Mouse (Mus musculus) 3T3-L1 (cell line): ENCODE measurements around the gene Vti1a.
A peak's percentile ranks its signal among the peaks of the same experiment; 100 is the strongest.

Experiments used
- DNase-seq: peaks from one replicate; pipeline ENCODE4 v3.0.0-alpha.2; 2015; ENCODE audit warnings: low read depth, low spot score

Vti1a gene

DNA sequence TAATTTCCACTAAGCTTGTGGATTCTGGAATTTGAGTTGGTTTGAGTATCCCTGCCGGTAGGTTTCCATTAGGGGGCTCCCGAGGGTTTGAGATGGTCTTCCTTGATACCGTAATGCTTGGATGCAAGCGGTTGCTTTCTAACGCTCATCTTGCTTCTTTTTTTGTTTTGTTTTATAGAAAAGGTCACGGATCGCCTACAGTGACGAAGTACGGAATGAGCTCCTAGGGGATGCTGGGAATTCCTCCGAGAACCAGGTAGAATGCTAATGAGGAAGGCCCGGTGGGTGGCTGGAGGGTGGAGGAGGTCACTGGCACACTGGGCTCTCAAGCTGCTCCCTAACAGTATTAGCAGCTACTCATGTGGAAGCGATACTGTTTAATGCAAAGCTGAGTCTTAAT is 64.7 kb downstream of the Vti1a start:
- no peak for DNase-seq

DNA sequence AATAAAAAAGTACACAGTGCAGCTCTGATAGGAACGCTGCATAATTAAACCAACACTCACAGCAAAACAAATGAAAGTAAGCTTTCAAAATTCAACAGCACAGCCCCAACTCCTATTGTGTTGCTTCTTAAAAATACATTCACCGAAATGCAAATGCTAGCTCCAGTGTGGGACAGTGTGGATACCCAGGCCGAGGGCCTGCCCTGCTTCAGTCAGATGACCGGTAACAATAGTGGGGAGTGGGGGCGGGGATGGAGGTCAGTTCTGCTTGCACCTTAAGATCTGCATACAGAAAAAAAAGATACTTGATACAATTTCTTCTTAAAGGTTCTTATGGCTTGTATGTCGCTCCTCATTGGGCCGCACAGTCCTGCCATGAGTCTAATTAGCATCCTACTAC is 65.2 kb downstream of the Vti1a start:
- no peak for DNase-seq

DNA sequence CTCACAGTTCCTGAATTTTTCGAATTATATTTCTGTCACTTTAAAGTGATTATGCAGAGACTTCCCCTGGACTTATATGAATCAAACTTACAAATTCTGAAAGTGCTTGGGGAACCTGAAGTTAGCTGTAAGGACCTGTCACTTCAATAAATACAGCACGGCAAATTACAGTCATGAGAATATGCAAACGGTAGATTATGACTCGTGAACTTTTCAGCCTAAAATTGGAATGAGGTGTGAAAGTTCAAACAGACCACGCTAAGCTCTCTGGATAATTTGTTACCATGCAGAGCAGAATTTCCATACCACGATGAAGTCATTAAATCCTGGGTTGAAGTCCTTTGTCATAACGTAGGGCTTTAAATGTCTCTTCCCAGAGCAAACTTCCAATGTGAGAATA is 66.7 kb downstream of the Vti1a start:
- DNase-seq: no peak

DNA sequence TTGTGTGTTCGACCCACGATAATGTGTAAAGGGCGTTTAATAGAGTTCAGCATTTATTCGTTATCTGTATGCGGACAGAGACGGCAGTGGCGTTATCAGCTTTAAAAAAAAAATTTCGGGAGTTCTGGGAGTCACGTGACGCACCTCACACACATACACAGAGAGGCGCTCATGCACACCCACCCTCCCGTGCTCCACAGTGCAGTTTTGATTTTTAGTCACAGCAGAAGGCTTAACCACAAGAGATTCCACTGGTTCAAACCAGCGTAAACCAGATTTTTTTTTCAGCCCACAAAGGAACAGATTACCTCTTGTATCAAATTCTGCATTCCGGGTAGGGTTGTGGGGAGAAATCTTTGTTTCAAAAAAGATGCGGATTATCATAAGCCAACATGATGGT is 68.5 kb downstream of the Vti1a start:
- no peak for DNase-seq

DNA sequence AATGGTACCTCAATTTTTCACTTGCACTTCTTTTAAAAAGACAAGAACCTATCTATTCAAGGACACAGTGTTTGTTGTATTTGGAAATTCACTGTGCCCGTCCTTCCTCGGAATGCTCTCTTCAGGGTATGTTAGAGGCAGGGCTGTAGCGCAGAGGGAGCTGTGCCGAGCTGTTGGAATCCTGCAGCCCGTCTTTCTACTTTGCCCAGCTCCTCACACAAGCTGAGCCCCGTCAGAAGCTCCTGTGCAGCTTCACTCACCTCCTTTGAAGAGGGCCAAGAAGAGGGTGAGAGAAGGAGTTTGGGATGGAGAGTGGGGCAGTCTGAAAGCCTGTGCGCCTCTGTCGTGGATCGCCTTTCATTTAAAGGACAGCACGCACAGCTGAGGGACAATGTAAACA is 72.9 kb downstream of the Vti1a start:
- no peak for DNase-seq

DNA sequence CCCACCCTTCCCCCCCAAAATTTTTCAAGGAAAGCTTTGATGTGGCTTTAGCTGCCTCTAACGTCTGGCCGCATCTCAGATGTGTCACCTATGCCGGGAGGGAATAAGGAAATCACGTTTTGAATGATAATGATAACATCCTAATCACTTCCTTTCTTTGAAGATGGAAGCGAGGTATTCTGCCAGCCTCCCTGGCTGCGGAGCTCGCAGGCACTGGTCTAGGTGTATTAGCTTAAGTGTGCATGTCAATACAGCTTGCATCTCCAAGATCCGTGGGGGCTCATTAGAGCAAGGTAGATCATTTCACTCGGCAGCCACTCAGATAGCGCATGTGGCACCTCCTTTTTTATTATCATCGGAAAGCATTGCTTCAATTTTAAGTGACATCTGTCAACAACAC is 74.2 kb downstream of the Vti1a start:
- no peak for DNase-seq

DNA sequence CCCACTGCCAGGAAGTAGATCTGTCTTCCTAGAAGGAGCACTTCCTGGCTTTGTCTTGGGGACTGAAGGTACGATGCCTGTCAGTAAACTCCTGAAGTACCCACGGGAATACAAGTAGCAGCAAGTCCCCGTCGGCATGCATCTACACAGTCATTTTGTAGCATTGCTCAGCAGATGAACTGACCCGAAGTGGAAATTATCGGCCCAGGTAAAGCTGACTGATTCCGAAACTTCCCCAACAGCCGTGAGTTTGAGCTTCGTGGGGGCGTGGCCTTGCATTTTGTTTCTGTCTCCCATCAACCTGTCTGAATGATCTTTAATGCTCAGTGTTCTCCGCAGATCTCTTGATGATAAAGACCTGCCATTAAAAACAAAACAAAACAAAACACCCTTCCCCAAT is 85.5 kb downstream of the Vti1a start:
- no peak for DNase-seq

DNA sequence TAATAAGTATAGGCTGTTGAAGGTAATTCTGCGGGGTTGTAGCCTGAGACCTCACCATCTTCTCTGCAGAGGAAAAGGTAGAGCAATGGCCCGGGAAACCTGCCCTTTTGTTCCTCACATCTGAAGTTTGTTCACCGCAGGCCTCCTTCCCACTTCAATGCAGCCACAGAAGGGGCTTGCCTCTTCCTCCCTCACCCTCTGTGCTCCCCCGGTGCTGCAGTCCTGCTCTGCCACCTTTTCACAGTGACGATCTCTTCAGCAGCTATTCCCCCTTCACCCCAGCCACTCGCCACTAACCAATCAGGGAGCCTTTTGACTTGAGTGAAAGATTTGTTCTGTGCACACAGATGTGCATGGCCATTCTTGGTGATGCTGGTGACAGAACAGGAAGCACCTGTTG is 92.4 kb downstream of the Vti1a start:
- DNase-seq: no peak

DNA sequence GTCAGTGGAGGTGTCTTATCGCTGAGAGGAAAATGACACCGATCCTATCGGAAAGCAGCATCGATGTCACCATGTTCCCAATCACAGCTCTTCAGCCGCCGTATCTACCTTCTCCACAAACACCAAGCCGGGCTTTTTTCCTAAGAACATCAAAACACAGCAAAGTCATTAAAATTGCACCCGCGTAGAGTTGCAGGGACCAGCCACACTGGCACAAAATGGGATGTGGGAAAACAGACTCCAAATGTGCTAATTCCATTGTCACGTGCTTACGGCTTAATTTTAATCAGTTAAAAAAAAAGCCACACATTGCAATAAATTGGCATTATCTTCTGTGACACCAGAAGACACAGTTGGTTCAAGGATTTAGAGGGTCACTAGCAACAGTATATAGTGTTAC is 95.3 kb downstream of the Vti1a start:
- no peak for DNase-seq

DNA sequence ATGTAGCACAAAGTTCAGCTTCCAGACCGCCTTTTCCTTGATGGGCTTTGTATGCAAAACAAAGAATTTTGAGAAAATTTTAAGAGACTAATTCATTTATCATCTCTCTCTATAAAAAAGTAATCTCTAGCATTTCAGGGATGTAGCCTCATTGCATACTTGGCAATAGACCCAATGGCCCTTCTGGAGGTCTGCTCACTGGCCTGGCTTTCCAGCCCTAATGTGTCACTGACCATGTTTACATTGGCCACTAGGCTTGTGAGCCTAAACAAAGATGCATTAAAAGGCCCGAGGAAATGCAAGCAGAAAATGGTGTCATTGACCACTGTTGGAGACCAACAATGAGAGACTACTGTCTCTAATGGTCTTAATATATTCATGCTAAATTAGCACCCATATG is 95.8 kb downstream of the Vti1a start:
- peak; percentile 46 for DNase-seq

DNA sequence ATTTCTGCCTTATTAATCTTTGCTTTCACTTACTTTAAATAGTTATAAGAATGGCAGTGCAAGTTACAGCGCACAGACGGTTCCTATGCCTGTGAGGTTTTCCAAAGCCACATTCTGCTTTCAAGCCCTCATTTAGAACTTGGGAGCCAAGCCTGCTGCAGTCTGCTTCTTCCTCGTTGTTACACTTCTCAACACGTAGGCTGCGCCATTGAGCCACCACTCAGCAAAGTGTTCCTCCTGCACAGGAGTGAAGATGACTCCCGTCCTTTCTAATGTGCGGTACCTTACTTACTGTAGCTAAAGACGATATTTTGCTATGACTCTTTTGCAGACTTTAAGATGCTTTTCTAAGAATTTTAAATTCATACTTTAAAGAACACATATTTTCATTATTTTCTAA is 98.0 kb downstream of the Vti1a start:
- peak; percentile 84 for DNase-seq

DNA sequence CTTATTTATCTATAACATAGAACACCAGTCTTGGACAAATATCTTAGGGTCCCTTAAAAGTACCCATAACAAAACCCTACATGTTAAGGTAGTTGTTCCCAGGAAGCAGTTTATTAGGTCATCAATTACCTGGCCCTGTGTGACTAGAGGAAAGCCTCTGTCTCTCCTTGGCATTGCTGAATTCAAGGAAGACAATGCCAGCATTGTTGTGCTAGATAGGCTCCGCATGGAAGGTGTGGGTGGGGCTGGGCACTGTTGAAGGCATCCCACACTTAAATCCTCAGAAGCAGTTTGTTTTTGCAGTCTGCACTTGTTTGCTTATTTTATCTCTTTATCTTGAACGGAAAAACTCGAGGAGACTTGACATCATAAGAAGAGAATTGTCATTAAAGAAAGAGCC is 102.7 kb downstream of the Vti1a start:
- no peak for DNase-seq

DNA sequence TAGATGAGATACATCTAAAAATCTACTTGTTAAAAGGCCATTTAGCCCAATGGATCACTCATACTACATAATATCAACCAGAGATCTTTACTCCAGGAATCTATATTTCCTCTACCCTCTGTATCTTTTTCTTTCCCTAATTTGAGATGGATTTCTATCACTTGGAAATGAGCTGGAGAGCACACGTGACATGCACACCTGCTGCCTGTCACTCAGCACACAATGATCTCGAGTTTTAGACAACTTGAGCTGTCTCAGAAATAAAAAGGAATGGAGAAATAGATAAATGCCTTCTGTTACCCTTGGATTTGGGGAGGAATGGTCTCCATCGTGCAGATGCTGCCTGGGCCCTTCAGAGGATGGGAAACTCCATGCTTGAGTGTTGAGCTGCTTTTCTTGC is 103.9 kb downstream of the Vti1a start:
- no peak for DNase-seq

DNA sequence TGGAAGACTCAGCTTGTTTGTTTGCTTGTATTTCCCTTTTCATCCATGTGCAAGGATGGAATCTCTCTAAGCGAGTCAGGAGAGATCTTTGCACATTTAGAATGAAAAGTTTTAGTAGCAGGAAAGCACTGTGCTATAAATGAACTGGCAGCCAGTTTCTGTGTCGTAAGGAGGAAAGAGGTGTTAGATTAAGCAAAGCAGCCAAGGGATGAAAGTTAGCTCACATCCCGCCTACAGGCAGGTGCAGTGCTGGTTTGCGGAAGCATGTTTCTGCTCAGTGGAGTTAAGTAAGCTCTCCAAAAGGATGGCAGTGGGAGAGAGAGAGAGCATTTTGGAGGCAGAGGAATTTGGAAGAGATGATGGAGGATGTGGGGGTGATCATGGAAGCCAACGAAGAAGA is 105.7 kb downstream of the Vti1a start:
- DNase-seq: no peak

DNA sequence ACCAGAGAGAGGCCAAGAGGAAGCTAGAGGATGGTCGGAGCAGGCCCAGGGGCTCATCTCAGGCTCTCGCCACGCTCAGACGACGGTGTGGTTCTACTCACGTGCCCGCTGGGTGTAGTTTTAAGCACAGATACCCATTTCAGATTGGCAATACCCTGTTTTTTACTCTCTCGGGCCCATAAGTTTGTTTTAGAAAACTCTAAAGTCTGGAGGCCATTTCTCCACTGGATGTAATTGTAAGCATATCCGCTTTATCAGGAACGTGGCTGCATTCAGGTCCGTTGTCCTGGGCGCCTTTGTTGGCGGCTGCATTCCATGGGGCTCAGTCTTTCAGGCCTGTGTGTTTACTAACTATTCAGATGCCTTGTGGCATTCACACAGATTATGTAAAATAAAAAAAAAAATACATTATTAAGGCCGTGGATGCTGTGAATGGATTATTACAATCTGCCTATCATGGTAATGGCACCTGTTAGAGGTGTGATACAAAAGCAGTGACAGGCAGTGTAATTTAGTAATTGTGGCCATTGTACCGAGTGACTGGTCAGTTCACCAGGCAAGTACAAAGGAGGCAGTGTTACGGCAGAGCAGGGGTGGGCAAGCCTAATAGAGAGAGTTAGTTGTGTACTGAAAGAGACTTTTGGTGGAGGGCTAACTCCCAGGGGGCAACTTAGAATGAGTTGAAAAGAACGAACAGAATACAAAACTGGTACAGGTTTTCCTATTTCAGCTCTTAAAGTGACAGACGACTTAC is 106.4 kb downstream of the Vti1a start:
- DNase-seq: no peak

DNA sequence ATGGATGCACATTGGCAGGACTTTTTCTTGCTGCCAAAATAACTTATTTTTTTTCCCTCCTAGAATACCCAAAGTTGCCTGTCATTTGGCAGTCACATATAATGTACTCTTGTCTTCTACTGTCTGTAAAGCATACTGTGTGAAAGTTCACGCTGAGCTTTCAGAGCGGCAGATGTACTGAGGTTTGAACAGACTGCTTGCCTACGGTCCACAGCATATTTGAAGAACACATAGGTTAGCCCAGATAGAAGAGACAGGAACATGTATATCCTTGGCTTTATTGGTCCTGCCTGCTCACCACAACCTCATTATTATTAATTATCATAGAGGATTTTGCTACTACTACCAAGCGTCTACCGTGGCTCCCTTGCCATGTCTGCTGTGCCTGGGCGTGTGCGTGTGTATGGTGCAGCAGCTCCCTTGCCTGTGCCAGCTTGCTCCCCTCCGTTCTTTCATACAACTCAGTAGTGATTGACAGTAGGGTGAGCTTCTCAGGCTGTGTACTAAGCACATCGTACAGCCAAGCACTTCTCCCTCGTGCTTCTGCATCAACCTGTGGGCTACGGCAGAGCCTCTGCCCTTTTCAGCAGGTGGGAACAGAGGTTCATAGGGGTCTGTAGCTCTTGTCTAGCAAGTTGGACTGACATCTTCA is 107.1 kb downstream of the Vti1a start:
- DNase-seq: no peak

DNA sequence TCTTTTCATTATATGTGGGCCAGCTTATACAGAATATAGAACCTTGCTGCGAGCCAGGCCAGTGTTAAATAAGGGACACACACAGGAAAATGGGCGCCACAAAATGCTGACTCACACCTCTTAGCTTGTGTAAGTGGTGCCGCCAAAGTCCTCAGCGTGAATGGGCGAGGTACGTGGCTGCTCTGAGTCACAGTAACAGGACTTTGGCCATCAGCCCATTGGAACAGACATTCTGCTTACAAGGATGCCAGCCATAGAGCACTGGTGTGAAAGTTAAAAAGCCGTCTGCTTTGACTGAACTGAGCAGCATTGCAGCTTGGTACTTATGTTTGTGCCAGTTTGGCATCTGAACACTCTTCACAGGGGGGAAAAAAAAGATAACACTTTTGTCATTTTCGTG is 107.9 kb downstream of the Vti1a start:
- peak; percentile 99 for DNase-seq

DNA sequence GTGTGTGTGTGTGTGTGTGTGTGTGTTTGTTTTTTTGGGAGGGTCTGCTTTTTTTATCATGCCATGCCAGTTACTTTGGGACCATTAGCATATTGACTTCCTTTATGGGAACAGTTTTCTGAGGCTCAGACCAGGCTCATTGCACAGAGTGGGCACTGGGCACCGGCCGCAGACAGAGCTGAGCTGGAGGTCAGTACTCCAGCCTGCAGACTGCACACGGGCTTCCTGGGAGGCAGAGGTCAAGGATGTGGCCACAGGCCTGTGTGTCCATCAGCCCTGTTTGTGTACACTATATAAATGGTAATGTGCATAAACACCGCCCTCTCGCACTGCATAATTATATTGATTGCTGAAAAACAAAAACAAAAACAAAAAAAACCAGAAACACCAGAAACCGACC is 108.4 kb downstream of the Vti1a start:
- peak; percentile 45 for DNase-seq

DNA sequence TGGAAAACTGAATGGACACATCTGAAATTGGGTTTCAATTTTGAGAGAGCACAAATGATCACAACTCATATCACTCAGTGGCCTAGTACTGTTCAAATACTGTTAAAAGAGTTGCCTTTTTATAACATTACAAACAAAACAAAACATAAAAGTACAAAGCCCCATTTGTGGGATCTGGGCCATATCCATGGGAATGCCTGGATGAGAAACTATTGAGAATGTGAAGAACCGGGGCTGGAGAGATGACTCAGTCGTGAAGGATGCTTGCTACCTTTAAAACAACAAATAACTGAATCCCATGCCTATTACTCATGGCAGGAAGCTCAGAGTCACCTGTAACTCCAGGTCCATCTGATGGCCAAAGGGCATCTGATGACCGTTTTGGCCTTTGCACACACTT is 124.2 kb downstream of the Vti1a start:
- DNase-seq: peak; percentile 81

DNA sequence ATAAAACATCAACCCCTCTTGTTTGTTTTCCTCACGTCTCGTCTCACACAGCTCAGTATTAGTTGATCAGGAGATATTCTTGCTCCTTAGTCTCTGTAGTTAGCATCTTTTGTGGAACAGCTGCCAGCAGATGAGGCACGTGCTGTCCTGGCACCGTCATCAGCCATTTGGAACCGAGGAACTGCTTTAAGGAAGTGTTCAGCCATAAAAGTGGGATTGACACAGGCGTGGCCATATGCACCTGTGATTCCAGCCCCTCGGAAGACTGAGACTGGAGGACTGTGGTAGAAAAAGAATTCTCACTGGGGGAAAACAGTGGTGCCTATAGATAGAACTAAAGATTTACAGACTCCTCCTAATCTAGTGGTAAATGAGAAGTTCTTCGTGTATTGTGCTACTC is 127.5 kb downstream of the Vti1a start:
- DNase-seq: no peak

DNA sequence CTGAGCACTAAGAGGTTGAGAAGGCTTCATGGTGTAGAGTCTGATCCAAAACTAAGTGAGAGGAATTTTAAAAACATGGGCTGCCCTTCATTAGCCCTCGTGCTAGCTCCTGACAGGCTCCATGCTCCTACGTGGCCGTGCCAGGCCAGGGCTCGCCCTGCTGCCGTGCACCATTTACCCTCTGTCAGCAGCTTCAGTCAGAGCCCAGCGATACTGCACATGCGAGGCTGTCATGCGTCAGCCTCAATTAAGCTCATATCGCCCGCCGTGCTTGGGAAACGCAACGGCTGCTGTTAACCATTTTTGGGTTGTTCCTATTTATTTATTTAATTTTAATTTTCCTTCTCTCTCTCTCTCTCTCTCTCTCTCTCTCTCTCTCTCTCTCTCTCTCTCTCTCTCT is 133.0 kb downstream of the Vti1a start:
- DNase-seq: no peak

DNA sequence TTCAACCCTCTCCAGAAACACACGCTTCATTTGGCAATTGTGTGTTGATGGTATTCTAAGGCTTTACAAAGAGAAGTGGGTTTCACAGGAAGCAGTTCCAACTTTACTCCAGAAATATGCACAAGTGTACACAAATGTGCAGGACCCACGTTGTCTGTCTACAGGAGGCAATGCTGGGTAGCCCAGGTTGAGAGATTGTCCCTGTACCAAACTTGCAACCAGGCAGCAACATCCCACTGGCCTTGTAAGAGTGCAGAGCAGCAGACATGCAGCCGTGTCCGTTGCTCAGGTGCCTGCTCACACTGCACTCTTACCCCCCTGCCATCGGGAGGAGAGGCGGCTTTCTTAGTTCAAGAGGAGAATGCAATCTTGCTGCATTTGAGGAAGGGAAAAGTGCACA is 133.4 kb downstream of the Vti1a start:
- no peak for DNase-seq

DNA sequence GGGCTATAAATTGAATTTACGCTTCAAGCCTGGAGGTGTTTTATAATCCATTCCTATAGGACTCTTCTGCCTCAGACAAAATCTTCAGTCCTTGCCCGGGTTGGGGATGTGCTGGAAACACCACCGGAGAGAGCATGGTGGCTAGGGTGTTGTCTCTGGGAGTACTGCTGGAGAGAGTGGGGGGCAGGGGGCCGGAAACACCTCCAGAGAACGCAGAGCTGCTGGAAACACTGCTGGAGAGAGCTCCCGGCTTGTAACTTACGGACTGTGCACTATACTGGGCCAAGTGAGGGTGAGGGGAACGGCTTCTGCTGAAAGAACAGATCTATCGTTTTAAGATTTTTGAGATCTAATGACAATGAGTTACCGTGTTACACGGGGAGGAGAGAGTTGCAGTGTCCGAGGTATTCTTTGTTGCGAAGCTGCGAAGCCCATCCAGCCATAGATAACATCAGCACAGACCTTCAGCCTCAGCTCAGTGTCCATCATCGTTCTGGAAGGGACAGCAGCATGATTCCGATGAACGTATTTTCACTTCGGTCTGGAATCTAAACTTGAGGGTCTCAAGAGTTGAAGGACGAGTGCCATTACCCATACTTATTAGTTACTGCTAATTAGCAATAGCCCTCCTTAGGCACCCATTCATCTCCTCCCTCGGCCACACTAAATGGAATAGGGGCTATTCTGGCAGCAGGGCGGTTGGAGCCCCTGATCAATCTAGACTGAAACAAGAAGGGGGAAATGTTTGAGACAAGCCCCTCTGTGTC is 140.4 kb downstream of the Vti1a start:
- DNase-seq: no peak
